Mouse (Mus musculus) heart, embryonic 15.5 days (tissue): Measurements from ENCODE around the gene Hspa1a. TPM values are rescaled to one million over a fixed set of nuclear protein-coding genes. Genes with fewer than 3 reads are reported as not detected.
A peak's percentile ranks its signal among the peaks of the same experiment; 100 is the strongest.
"Not testable (repeated sequence)": the region's sequence is repeated elsewhere in the genome, so short reads cannot be mapped to it uniquely, and the experiment has no call there.

Source experiments
- ATAC-seq: fragments of 200-750 bp; cut with Nextera tagmentation; replicated peaks from 2 replicates; pipeline ENCODE4 v1.8.0; 2017; ENCODE audit warnings: low read depth, moderate TSS enrichment; ENCODE audit not compliant: insufficient number of reproducible peaks, insufficient read depth, low FRiP score
- H3K27ac ChIP-seq: fragments of 300-500 bp; sonication (generic); 2 replicates; pipeline ENCODE4 v1.5.1; 2015; ENCODE audit warnings: mild to moderate bottlenecking, inconsistent platforms
- H3K27me3 ChIP-seq: fragments of 300-500 bp; sonication (generic); 2 replicates; pipeline ENCODE4 v1.6.1; 2015; ENCODE audit warnings: inconsistent platforms
- H3K36me3 ChIP-seq: fragments of 300-500 bp; sonication (generic); 2 replicates; pipeline ENCODE4 v1.6.1; 2015; ENCODE audit warnings: mild to moderate bottlenecking, inconsistent platforms
- H3K4me1 ChIP-seq: fragments of 300-500 bp; sonication (generic); replicated peaks from 2 replicates; pipeline ENCODE4 v1.6.1; 2015; ENCODE audit warnings: inconsistent platforms
- H3K4me2 ChIP-seq: fragments of 300-500 bp; sonication (generic); 2 replicates; pipeline ENCODE4 v1.6.1; 2015; ENCODE audit warnings: inconsistent platforms, mild to moderate bottlenecking, moderate library complexity
- H3K4me3 ChIP-seq: fragments of 300-500 bp; sonication (generic); 2 replicates; pipeline ENCODE4 v1.5.1; 2015; ENCODE audit warnings: mild to moderate bottlenecking, inconsistent platforms
- H3K9ac ChIP-seq: fragments of 300-500 bp; sonication (generic); 2 replicates; pipeline ENCODE4 v1.6.1; 2015; ENCODE audit warnings: mild to moderate bottlenecking, inconsistent platforms
- H3K9me3 ChIP-seq: fragments of 300-500 bp; sonication (generic); replicated peaks from 2 replicates; pipeline ENCODE4 v1.6.1; 2016; ENCODE audit warnings: inconsistent platforms
- WGBS: fragments of 180-500 bp; shearing (Covaris S2); methylation state at CpG from one replicate; pipeline ENCODE4 v1.1.7; 2015; ENCODE audit warnings: mixed read lengths; 5-methylcytosine and 5-hydroxymethylcytosine counted together
- polyA plus RNA-seq: library from polyadenylated mRNA; unstranded; fragments of >200 nt; fragmentation: Nextera tagmentation; extraction: Ambion mirVana; gene quantifications from 2 replicates; pipeline ENCODE4 v1.2.1, GENCODE M21; 2015

Gene Hspa1a
- polyA plus RNA-seq, 1 experiment from 2014 or later, result 3.5 TPM

- no peak overlapping the region for H3K27ac ChIP-seq
- H3K4me3 ChIP-seq, result no peak overlapping the region
- no peak for ATAC-seq
- H3K9me3 ChIP-seq, result no peaks in the 10 kb centered on the region
- H3K4me2 ChIP-seq, result no peak overlapping the region
- H3K27me3 ChIP-seq, result no peaks in the 10 kb centered on the region
- WGBS, result 91% methylated on average over 8 of the region's 8 CpGs
- H3K9ac ChIP-seq, result no peak overlapping the region
- peaks cover 80% of the 10 kb centered on the region for H3K36me3 ChIP-seq
- H3K4me1 ChIP-seq, result peaks cover 10% of the 10 kb centered on the region
Observed at GRCm38 (mm10) chr17:35011440-35011839, 39.5 kb upstream of the Hspa1a start.

DNA sequence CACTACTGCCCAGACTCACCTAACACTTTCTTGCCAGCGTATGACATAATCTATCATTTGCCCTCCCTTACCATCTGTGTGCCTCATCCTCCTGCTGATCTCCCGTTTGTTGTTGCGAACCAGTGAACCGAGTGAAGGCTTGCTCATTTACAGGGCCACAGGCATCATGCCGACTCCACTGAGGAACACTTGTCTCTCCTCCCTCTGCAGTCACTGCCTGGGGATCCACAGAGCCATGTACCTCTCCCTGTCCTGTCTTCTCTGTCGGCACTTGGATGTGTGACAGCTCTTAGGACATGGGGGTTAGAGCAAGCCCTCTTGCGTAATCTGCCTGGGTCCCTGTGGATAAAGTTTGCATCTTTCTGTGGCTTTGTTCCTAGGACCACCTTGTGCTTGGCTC is 37.6 kb upstream of the Hspa1a start:
- Histone ChIP-seq H3K9me3 (no peaks in the 10 kb centered on the region), H3K9ac (no peak overlapping the region), H3K27me3 (no peaks in the 10 kb centered on the region), H3K4me3 (no peak overlapping the region), H3K4me1 (no peaks in the 10 kb centered on the region), H3K27ac (no peak overlapping the region), H3K4me2 (no peak overlapping the region), H3K36me3 (peaks cover 84% of the 10 kb centered on the region)
- WGBS, result 86% methylated on average over 7 of the region's 7 CpGs
- ATAC-seq, result no peak

DNA sequence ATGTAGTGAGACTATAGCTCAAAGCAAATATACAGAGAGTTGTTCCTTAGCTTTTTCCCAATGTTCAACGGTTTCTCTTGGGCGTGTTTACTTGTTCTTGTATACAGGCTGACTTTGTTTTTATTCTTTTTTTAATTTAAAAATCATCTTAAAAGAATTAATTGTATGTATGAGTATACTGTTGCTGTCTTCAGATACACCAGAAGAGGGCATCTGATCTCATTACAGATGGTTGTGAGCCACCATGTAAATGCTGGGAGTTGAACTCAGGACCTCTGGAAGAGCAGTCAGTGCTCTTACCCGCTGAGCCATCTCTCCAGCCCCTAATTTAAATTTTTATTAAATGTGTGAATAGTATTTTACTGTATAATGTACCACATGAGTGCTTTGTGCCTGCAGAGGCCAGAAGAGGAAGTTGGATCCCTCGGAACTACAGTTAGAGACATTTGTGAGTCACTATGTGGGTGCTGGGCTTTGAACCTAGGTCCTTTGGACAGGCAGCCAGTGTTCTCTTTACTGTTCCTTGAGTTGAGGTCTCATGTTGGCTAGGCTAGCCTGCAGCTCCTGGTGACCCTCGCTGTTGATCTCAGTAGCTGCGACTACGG is 35.5 kb upstream of the Hspa1a start:
- Histone ChIP-seq H3K27ac (no peak overlapping the region), H3K9ac (no peak overlapping the region), H3K9me3 (no peaks in the 10 kb centered on the region), H3K4me1 (peaks cover 9% of the 10 kb centered on the region), H3K27me3 (no peaks in the 10 kb centered on the region), H3K36me3 (peaks cover 68% of the 10 kb centered on the region), H3K4me3 (no peak overlapping the region), H3K4me2 (no peak overlapping the region)
- ATAC-seq, result no peak
- 93% methylated on average over 7 of the region's 7 CpGs for WGBS

DNA sequence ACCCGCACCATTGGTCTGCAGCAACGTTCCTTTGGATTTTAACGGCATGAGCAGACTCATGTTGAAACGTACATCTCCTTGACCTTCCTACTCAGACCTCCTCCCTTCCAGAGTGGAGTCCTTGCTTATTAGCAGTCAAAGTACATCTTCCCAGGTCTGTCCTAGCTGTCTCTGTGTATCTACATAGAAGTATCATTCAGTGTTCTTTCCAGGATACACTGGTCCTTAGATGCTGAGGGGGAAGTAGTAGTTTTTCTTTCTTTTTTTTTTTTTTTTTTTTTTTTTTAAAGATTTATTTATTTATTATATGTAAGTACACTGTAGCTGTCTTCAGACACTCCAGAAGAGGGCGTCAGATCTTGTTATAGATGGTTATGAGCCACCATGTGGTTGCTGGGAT is 33.9 kb upstream of the Hspa1a start:
- 91% methylated on average over 4 of the region's 5 CpGs for WGBS
- H3K9me3 ChIP-seq, H3K27me3 ChIP-seq, H3K4me2 ChIP-seq, H3K9ac ChIP-seq, H3K4me3 ChIP-seq, ATAC-seq, H3K27ac ChIP-seq: not testable (repeated sequence)
- Histone ChIP-seq H3K4me1 (peaks cover 16% of the 10 kb centered on the region), H3K36me3 (peaks cover 52% of the 10 kb centered on the region)

DNA sequence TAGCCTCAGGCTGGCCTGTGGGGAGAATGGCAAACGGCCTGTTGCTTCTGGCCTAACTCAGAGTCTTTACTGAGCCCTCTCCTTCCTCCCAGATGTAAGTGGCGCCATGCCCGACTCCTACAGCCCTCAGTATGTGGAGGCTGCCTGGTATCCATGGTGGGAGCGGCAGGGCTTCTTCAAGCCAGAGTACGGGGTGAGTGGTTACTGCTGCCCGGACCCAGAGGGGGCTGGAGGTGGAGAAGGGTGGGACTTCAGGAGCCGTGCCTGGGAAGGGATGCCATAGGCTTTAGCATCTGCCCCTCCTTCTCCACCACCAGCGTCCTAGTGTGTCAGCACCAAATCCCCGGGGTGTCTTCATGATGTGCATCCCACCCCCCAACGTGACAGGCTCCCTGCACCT is 33.2 kb upstream of the Hspa1a start:
- Histone ChIP-seq H3K27me3 (no peaks in the 10 kb centered on the region), H3K9ac (no peak overlapping the region), H3K27ac (no peak overlapping the region), H3K4me2 (no peak overlapping the region), H3K4me1 (peaks cover 16% of the 10 kb centered on the region), H3K9me3 (no peaks in the 10 kb centered on the region), H3K36me3 (peaks cover 45% of the 10 kb centered on the region), H3K4me3 (no peak overlapping the region)
- 91% methylated on average over 10 of the region's 10 CpGs for WGBS
- no peak for ATAC-seq

DNA sequence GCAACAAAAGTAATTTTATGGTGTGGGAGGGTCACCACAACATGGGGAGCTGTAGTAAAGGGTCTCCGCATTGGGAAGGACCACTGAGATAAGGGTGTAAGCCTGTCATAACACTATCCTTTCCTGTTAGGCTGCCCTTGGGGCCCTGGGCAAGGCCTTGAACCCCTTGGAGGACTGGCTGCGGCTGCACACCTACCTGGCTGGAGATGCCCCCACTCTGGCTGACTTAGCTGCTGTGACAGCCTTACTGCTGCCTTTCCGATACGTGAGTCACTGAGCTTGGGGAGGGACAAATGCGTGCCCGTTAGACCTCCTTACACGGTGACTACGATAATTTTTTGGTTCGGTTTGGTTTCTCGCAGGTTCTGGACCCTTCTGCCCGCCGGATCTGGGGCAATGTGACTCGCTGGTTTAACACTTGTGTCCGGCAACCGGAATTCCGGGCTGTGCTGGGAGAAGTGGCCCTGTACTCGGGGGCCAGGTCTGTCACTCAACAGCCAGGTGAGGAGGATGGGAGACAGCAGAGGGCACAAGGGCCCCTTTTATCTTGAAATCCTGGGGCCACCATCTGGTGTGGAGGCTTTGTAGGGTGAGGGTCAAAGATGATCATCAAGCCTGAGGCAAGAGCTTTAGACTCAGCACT is 32.2 kb upstream of the Hspa1a start:
- peaks cover 38% of the 10 kb centered on the region for H3K36me3 ChIP-seq
- H3K4me2 ChIP-seq, result no peak overlapping the region
- no peak overlapping the region for H3K9ac ChIP-seq
- no peak overlapping the region for H3K27ac ChIP-seq
- 91% methylated on average over 17 of the region's 17 CpGs for WGBS
- H3K27me3 ChIP-seq, result no peaks in the 10 kb centered on the region
- H3K4me1 ChIP-seq, result peaks cover 26% of the 10 kb centered on the region
- H3K9me3 ChIP-seq, result no peaks in the 10 kb centered on the region
- no peak for ATAC-seq
- H3K4me3 ChIP-seq, result no peak overlapping the region

DNA sequence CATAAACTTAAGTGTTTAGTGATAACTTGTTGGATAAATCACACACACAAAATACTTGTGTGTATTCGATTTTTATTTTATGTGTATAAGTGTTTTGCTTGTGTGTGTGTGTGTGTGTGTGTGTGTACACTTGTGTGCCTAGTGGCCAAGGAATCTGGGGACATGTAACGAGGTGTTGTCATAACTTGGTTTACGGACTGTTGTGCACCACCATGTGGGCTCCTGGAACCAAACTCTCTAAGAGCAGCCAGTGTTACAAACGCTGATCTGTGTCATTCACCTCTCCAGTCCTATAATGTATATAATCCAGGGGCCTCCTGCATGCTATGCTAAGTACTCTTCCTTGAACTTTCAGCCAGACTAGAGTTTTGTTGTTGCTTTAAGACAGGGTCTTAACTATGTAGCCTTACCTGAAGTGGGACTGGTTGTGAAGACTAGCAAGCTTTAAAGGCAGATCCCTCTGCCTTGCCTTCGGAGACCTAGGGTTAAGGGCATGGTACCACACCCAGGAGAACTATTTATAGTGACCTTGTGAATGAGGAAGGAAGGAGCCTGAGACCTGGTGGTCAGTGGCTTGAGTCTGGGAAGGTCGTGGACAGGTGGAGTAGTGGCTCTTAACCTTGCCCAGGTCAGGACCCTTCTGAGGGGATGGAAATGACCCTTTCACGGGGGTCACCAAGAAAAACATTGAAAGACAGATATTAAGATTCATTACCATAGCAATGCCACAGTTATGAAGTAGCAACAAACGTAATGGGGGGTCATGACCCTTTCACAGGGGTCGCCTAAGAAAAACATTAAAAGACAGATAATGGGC is 31.3 kb upstream of the Hspa1a start:
- H3K36me3 ChIP-seq, result peaks cover 40% of the 10 kb centered on the region
- H3K9ac ChIP-seq, result no peak overlapping the region
- peaks cover 34% of the 10 kb centered on the region for H3K4me1 ChIP-seq
- H3K4me2 ChIP-seq, result peak overlapping the region; percentile 94; the same call in 1 of the 2 replicates
- H3K4me3 ChIP-seq, result no peak overlapping the region
- no peaks in the 10 kb centered on the region for H3K9me3 ChIP-seq
- H3K27me3 ChIP-seq, result no peaks in the 10 kb centered on the region
- 57% methylated on average over 9 of the region's 9 CpGs for WGBS
- H3K27ac ChIP-seq, result peak overlapping the region; percentile 95; the same call in 1 of the 2 replicates
- no peak for ATAC-seq

GRCm38 (mm10) chr17:35002153-35002865 is 30.4 kb upstream of the Hspa1a start:
- H3K4me1 ChIP-seq, result peaks cover 43% of the 10 kb centered on the region
- WGBS, result 8% methylated on average over 12 of the region's 12 CpGs
- no peaks in the 10 kb centered on the region for H3K9me3 ChIP-seq
- peak overlapping the region; percentile 85 for H3K4me3 ChIP-seq
- H3K27ac ChIP-seq, result peak overlapping the region; percentile 95
- H3K27me3 ChIP-seq, result no peaks in the 10 kb centered on the region
- no peak for ATAC-seq
- H3K4me2 ChIP-seq, result peak overlapping the region; percentile 94
- peaks cover 43% of the 10 kb centered on the region for H3K36me3 ChIP-seq
- H3K9ac ChIP-seq, result peak overlapping the region; percentile 88

DNA sequence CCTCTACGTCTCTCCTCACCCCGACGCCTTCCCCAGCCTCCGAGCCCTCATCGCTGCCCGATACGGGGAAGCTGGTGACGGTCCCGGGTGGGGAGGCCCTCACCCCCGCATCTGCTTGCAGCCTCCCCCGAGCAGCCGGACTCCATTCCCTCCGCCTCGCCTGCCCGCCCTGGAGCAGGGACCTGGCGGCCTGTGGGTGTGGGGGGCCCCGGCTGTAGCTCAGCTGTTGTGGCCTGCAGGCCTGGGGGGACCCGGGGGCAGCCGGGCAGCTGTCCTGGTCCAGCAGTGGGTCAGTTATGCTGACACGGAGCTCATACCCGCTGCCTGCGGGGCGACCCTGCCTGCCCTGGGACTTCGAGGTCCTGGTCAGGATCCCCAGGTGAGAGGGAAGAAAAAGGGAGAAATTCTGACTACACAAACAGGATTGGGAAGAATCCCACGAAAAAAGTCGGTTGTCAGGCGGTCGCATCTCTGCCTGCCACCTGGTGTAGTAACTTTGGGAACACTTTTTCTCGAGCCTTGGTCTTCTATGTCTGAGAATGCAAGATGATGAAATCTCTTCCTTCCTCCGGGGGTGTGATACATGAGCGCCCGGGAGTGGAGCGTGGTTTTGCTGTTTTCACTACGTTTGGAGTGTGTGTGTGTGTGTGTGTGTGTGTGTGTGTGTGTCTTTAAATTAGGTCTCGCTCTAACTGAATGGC is 29.6 kb upstream of the Hspa1a start:
- Histone ChIP-seq H3K36me3 (peaks cover 39% of the 10 kb centered on the region), H3K27me3 (no peaks in the 10 kb centered on the region), H3K4me3 (peak overlapping the region; percentile 85), H3K4me1 (peaks cover 49% of the 10 kb centered on the region), H3K27ac (peak overlapping the region; percentile 95), H3K9ac (peak overlapping the region; percentile 88), H3K4me2 (peak overlapping the region; percentile 94), H3K9me3 (no peaks in the 10 kb centered on the region)
- WGBS, result under 1% methylated on average over 35 of the region's 35 CpGs
- ATAC-seq, result no peak; the same call in 1 of the 2 replicates

- Histone ChIP-seq H3K27me3 (no peaks in the 10 kb centered on the region), H3K4me1 (peaks cover 50% of the 10 kb centered on the region), H3K9ac (peak within 1 kb of the TSS; percentile 88), H3K4me2 (peak within 1 kb of the TSS; percentile 94), H3K9me3 (no peaks in the 10 kb centered on the region), H3K4me3 (peak within 1 kb of the TSS; percentile 85), H3K36me3 (peaks cover 34% of the 10 kb centered on the region), H3K27ac (peak within 1 kb of the TSS; percentile 95)
- 0% methylated on average over 72 of the region's 83 CpGs for WGBS
- ATAC-seq, result peak; percentile 91
Observed at GRCm38 (mm10) chr17:35000717-35001451, 28.9 kb upstream of the Hspa1a start, which contains the start of gene Vars. TSS of gene Vars (plus strand) at chr17:35000987.
